Mouse (Mus musculus) kidney, adult 2 months (tissue): ENCODE data around the gene Hcn1.

Experiments
- CTCF ChIP-seq: fragments of 200-500 bp; conservative IDR thresholded peaks from 2 replicates; pipeline ENCODE4 v1.5.1; 2011; ENCODE audit warnings: low read depth, mild to moderate bottlenecking, control low read depth, low read length, moderate library complexity, mixed read lengths; ENCODE audit not compliant: insufficient read depth, insufficient read length
- POLR2A ChIP-seq: fragments of 200-500 bp; IDR thresholded peaks from one replicate; pipeline ENCODE4 v1.6.1; 2011; ENCODE audit warnings: low read depth, low read length, control low read depth

DNA sequence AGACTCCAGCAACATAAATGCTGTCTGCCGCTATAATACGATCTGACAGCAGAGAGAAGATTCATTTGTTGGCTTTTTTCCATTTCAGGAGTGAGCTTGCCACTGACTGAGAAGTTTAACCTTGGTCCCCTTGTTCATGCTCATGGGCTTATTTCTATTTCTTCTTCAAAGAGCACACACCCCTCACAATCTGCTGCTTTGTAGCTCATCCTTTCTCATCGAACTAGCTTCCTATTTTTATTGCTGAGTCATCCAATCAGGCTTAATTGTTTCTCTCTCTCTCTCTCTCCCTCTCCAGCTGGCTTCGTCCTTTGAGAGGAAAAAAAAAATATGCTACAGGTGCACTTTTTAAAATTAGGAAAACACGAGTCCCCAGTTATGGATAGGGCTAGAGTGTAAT is 74.3 kb downstream of the Hcn1 start:
- TF ChIP-seq POLR2A: no peak
- TF ChIP-seq CTCF: no peak
